Mouse (Mus musculus): ENCODE data around the gene Pdlim5.

GRCm38 (mm10) chr3:142281093-142281445 is 114.4 kb downstream of the Pdlim5 start:
- TF ChIP-seq CTCF (IDR thresholded peaks at IDR 0.05) = no peak
- no peak for TF ChIP-seq POLR2A (IDR thresholded peaks at IDR 0.05; ENCODE audit: insufficient read depth, low read depth, low read length)
- no peak for TF ChIP-seq EP300 (IDR thresholded peaks at IDR 0.05; ENCODE audit: insufficient read depth, low read depth, low read length)
